Mouse (Mus musculus) left cerebral cortex, postnatal 10 days (tissue): ENCODE data around the gene Gm20388. TPM values are rescaled to one million over a fixed set of nuclear protein-coding genes. Genes with fewer than 3 reads are reported as not detected.

Experiments used
- DNase-seq, 2 experiments: peaks; one replicate each; pipeline ENCODE4 v3.0.0; 2021 to 2022; ENCODE audit warnings: low spot score in 2 of 2, mixed read lengths in 1 of 2; ENCODE audit errors: extremely low spot score in 1 of 2
- intact Hi-C: fragments of 180-260 bp; cut with DNase I; formaldehyde crosslinking; loops from one replicate; pipeline ENCODE4 v1.15.1; 2025
- total RNA-seq, 2 experiments: library from RNA; stranded (reverse); gene quantifications; 2 replicates each; pipeline ENCODE4 v1.2.3; 2021

The Gm20388 gene
- total RNA-seq, 2 experiments from 2014 or later: 4.4 to 9.0 TPM

DNA sequence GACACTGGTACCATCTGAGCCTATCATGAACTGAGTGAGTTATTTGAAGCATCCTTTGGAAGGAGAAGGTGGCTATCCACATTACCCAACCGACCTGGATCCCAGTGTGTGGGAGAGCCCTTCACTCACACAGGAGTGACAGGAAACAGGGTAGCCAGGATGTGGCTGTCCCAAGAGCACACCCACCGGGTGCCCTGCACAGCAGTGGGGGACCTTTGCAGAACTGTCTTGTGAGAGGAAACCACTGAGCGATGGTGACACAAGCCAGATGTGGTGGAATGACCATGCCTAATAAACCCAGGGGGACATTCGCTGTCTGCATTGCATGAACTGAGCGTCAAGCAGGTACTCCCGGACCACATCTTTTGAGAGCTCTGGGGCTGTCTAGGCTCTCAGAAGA is 116.3 kb downstream of the Gm20388 start:
- intact Hi-C loops: no loop called here
- no peak for DNase-seq

DNA sequence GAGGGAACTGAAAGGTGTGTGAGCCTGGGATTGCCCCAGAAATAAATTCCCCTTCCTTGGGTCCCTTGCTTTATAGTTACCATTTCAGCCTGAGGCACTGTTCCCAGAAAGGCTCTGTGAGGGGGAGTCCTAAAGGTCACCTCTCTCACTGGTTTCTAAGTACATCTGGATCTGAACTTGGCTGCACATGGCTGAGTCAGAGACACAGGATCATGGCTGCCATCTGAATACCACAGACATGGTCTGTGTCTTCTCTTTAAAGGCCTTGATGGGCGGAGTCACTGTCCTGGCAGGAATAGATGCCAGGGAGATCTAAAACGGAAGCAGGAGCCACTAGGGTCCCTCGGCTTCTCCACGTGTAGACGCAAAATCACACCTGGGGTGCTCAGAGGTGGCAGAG is 119.8 kb downstream of the Gm20388 start:
- intact Hi-C loops: no loop called here
- no peak for DNase-seq

DNA sequence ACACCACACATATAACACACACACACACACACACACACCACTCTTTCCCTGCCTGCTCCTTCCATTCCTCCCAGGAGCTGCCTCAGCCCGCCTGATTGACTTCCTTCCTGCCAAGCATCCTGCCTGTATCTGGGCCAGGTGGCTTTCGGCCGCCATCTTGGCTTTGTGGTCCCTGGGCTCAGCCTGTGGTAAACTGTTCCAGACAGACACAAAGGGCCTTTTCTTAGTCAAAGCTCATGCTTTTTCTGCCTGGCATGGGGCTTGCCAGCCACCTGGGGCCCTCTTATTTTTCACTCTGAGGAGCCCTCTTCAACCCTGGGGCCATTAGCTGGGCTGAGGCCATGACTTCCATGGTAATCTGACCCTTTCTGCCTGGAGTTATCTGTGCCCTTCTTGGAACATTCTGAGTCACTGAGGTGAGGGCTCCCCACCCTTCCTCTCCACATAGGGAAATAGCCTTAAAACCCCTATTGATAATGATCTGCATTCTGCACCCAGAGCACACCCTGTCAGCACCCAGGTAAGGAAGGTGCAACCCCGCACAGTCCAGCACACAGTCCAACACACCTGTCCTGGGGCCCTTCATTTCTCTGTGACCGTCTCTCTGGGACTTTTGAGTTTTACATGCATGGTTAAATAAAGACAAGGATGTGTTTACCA is 122.0 kb downstream of the Gm20388 start:
- no peak for DNase-seq
- intact Hi-C loops: no loop called here

DNA sequence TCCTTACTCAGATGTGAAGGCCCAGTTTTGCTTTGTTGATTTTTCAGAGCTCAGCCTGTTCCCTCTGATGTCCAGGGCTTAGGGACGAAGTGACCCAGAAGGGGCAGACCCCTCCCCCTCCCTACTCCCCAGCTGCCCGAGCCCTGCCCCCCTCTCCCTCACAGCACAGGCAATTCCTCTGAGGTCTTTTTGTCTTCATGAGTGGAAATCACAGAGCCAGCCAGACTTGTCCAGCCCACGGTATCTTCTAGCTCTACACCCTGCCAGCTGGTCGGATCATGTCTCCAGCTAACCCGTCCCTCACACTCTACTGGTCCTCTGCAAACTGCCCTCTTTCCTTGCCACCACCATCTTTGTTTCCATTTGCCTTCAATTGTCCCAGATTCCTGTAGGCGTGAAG is 123.8 kb downstream of the Gm20388 start:
- no peak for DNase-seq
- intact Hi-C loops: no loop called here

DNA sequence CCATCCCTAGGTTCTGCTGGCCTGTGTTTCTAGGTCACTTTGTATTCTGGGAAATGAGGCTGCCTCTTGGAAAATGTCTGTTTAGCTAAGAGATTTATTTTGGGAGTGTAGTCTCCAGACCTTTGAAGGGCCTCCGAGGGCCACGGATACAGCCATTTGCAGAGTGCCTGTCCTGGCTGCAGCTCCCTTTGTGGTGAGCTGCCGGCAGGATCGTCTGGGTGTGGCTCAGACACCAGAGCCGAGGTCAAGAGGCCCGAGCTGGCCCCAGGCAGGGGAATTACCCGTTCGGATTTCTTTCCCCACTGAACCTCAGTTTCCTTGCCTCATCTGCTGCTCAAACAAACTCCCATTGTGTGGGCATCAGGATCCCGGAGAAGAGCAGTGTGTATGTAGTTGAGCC is 125.5 kb downstream of the Gm20388 start:
- no peak for DNase-seq
- intact Hi-C loops: no loop called here

DNA sequence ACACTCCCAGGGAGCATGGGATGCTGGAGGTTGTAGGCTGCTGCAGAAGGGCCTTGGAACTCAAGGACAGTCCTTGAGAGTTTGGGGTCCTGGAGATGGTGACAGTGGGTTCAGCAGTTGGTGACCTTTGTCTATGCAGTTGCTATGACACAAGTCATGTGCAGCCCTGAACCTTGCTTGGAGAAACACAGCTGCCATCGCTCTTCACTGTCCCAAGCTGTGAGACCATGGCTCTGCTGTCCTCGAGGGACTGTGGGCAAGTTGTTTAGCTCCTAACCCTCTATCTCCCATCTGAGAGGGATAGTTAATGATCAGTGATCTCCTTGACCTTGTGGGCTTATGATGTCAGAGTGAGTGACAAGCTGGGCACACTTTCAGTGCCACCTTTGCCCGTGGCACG is 125.9 kb downstream of the Gm20388 start:
- intact Hi-C loops: no loop called here
- DNase-seq: no peak

DNA sequence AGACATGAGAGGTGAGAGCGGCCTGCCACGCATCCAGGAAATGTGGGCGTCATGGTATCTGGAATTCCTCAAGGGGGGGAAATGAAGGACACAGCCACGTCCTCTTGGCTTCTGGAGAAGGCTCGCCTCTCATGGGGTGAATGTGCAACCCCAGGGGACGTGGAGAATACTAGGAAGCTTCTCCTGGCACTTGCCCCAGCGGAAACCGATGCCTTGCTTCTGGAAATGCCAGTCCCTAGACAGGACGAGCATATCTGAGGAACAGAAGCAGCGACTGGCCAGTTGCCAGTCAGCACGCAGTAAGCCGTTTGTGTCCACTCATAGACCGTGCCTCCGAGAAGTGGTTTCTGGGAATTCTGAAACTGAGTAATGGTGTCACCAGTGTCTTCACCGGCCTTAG is 126.6 kb downstream of the Gm20388 start:
- DNase-seq: no peak
- intact Hi-C loops: no loop called here

DNA sequence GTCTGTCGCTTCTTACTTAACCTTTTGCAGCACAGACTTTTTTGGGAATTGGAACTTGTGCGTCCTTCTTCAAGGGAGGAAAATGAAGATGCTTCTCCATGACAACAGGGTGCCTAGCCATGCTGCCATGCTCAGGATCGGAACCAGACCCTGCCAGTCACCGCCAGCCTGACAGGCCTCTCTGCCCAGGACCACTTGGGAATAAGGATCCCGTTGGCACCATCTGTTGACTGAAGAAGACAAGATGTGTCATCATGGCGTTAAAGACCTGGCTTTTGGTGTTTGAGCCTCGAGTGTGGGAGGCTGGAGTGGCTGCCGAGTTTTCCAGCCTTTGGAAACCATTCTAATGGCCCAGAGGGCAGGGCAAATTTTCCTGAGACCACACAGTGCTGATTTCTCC is 127.0 kb downstream of the Gm20388 start:
- DNase-seq: no peak
- intact Hi-C loops: no loop called here

DNA sequence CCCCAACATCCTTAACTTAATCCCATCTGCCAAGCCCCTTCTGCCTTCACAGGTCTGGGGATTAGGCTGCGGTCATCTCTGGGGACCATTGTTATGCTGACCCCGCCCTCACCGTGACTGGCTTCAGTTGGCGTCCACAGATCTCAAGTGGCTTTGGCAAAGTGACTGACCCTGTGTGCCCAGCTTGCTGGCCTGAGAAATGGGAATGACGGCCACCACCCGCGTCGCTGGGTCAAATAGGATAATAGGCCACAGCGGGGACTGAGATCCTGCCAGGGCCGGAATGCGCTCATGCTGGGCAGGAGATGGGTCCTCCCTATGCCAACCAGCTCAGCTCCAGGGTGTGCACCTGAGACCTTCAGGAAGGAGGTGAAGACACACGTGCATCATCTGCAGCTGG is 128.1 kb downstream of the Gm20388 start:
- intact Hi-C loops: no loop called here
- no peak for DNase-seq

DNA sequence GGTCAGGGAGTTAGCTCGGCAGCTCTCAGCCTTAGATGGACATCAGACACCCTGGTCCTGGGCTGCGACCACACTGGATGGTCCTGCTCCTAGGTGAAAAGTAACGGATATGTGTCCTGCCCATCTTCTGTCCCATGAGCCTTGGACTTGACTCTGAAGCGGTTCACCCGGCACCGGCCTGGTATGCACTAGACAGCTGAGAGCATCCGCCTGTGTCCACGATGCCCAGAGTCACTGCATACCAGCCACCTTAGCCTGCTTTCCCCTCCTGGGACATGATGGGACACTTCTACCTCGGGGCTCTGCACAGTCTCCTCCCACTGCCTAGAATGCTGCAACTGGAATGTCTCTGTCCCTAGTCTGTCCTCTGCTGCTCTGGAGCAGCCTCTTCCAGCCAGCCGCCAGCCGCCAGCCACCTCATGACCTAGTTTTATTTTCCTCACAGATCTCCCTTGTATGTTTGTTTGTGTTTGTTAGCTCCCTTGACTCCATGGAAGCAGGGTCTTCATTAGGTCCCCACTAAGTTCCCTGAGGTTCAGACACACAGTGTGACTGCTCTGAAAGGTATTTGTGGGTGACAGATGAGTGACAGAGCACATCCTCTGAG is 128.8 kb downstream of the Gm20388 start:
- intact Hi-C loops: no loop called here
- DNase-seq: no peak

DNA sequence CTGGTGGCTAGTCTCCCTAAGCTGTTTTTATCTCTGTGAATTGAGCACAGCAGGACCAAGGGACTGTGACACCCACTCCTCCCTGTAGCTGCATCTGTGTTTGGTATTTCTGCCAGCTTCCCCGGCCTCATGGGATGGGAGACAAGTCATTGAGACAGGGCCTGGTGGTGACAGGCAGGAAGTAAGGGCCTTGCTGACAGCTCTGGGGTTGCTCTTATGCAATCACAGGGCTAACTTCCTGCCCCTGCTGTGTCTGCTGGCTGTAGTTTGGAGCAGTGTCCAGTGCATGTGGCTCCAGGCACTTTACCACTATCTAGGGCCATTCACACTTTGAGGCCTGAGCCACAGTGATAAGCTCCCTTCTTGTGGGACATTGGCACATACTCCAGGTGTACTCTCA is 130.2 kb downstream of the Gm20388 start:
- peak in 1 of 2 experiments; percentile 67 for DNase-seq
- intact Hi-C loops: no loop called here

DNA sequence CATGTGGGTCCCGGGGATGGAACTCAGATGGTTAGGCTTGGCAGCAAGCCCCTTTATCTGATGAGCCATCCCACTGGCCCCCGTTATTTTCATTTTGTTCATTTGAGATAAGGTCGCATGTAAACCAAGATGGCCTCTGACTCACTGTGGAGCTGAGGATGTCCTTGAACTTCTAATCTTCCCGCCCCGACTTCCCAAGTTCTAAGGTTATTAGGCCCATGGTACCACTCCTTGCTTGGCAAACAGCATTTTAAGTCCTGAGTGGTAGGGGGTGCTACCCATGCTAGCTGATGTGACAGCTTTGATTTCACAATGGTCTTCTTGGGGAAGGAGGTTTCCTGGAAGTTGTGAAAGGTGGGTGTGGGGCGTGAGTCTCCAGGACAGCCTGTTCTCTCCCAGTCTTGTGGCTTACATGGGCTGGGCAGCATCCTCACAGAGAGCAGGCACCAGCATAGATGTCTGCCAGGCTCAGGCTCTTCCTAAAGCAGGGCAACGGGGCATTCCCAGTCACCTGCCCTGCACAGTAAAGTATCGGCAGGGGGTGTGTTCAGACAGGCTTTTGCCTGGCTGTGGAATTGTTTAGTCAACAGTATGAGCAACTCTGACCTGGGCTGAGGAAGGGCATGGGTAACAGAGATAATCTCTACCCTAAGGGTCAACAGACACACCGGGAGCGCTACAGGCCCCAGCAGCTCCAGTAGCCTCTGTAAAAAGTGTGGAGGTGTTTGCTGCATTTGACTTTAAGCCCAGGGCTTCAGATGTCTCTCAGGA is 132.1 kb downstream of the Gm20388 start:
- no peak for DNase-seq
- intact Hi-C loops: no loop called here

DNA sequence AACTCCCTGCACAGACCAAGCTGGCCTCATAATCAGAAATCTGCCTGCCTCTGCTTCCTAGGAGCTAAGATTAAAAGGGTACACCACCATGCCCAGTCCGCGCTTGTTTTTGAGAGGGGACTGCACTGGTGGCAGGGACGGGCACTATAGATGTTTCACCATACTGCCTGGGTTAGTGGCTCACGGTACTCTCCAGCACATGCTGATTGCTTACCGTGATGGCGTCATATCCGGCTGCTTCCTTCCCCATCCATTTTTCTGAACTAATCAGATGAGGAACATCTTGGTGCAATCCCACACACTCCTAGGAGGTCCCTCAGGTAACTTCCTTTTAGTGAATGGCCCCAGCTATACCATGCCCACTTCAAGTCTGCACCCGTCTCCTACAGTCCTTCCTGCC is 134.3 kb downstream of the Gm20388 start:
- intact Hi-C loops: no loop called here
- DNase-seq: no peak

DNA sequence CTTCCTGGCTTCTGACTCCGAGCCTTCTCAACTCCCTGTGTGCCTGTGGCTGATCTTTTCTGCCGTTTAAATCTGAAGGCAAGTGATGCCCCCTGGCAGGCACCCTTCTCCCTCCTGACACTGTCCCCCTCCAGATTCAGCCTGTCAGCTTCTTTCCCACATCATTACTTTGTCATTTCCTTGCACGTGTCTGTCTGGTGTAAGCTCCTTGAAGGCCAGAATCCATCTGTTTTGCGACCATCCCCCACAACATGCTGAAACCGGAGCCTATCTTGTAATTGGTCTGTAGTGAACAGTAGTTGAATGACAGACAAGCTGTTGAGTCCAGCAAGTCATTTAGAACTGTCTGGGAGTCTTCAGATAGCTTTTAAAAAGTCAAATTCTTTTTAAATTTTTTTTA is 134.8 kb downstream of the Gm20388 start:
- intact Hi-C loops: no loop called here
- no peak for DNase-seq

DNA sequence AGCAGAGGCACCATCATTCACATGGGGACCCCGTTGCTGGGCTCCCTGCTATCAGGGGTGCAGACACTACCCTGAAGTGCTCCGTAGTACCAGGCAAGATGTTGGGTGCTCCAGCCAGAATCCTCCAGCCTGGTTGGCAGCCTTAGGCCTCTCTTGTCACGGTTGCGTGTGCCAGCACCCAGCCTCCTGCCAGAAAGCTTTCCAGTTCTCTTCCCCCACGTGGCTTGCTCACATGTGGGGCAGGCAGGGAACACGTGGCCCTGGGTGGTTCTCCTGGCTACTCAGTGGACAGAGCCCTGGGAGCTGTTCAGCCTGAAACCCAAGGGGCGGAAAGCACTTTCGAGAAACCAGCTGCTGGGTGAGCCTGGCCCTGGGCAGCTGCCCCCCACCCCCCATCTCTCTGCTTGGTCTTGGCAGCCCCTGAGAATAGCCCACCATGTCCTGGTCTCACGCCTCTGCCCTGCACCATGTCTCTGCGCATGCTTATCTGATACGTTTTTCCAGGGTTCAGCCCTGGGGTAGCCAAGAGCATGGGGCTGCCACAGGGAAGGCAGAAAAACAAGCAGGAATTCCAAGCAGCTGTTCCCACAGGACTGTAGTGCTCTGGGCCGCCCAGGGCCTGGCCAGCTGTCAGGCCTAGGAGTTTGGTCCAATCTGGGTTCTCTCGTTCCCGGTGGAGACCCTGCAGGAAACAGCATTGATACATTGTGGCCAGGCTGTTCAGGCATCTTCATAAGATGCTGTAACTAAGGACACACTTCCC is 135.8 kb downstream of the Gm20388 start:
- intact Hi-C loops: no loop called here
- DNase-seq: peak; percentile 83 to 87

DNA sequence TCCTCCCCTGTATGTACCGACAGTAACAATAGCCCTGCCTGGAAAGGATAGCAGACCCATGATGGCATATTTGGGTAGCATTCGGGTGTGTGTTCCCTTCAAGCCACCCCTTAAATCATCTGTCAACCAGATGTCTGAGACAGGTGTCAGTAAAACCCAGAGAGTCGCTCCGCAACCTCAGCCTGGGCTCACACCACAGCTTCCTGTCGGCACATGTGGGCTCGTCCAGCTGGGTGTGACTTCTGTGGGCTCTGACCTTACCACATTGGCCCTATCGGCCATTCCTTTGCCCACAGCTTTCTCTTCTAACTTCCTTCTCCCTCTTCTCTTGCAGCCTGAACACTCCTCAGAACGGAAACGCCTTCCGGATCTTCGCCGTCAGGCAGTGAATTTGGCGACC is 139.3 kb downstream of the Gm20388 start:
- intact Hi-C loops: no loop called here
- no peak for DNase-seq

DNA sequence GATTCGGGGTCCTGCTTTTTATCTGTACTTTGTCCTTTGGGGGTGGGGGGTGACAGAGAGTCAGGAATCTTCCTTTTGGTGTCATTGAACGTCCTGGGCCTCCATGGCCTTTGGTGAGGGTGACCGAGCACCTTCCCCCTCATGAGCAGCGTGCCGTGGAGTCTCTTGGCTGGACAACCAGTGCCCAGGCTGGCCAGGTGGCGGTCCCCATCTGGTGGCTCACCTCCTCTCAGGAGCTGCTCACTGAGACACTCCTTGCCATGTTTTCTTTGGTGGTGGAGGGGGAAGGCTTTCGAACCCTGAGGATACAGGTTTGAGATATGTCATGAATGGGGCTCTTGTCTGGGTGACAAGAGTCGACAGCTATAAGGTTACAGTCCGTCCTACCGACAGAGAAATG is 139.7 kb downstream of the Gm20388 start:
- intact Hi-C loops: no loop called here
- DNase-seq: no peak

DNA sequence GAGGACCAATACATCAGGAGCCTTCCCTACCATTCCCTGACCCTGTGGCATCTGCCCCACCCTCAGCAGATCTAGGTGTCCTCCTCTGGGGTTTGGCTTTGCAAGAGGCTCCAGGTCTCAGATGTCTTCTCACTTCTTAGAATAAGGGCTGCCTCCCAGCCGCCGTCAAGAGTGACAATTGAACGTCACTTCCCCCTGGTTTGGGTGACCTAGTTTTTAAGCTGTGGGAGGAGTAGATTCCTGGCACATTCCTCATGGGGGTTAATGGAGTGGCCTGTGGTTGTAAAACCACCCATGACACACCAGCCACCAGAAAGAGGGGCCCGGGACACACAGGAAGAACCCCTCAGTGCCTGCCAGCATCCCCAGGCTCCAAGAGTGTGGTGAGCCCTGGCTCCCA is 140.4 kb downstream of the Gm20388 start:
- intact Hi-C loops: no loop called here
- DNase-seq: no peak

DNA sequence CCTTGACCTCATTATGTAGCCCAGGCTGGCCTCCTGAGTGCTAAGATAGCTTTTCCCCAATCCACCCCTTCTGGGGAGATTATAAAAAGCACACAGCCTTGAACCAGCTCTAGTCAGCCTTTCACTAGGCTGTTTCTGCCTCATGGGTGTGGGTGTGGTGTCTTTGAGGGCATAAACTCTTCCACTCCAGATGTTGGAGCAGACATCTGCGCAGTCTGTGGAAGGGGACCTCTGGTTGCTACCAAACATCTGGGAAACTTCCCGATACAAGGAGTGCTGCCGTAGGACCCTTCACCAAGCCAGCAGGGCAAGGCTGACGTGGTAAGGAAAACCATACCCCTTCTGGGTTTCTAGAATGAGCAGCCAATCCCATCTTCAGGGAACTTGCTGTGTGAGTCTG is 141.3 kb downstream of the Gm20388 start:
- intact Hi-C loops: no loop called here
- DNase-seq: no peak

DNA sequence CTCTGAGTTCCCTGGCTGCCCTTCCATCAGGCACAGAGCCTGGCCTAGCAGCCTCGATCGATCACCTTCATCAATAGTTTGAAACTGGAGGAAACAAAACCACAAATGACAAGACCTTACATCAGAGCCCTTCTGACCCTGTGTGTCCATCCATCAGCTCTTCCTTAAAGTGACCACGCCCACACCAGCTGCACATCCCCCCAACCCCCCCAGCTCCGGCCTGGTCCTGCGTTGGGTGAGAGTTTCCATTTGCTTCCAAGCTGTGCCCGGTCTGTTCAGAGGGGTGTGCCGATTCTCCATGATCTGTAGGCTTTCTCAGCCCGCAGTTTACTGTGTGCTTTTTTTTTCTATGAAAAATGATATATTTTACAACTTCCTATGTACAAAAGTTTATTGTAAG is 141.7 kb downstream of the Gm20388 start:
- no peak for DNase-seq

More for the DNA sequence above, 141.7 kb downstream of the Gm20388 start:
- intact Hi-C loops: no loop called here
